Mouse (Mus musculus): ENCODE results near the gene Runx2.

DNA sequence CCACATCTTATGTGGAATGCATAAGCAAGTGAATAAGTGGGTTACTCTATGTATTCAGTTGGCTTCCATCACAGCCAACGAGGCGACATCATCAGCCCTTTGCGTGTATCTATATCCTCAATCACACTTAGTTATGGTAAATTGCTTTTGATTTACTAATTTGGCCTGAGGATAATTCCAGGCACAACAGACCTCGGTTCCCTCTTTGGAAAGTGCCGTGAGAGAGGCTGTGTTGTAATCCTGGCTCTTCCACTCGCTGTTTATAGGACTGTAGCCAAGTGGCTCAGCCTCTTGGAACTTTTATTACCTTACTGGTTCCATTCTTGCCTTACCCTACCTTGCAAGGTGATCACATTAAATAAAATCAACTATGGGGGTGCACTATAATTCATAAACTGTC is 229.8 kb downstream of the Runx2 start:
- TF ChIP-seq POLR2A (IDR thresholded peaks at IDR 0.05; ENCODE audit: control insufficient read depth in 1 of 2, insufficient read depth in 1 of 2, low read depth in 1 of 2, low read length in 2 of 2, poor library complexity in 1 of 2) (no peak), EP300 (IDR thresholded peaks at IDR 0.05; ENCODE audit: low read depth in 1 of 2, low read length in 2 of 2) (no peak), USF1 (IDR thresholded peaks at IDR 0.05; ENCODE audit: low read depth, low read length) (no peak), ZNF384 (IDR thresholded peaks at IDR 0.05; ENCODE audit: low read depth, low read length) (no peak), CTCF (IDR thresholded peaks at IDR 0.05 in 2 of 3, conservative IDR thresholded peaks at IDR 0.05 in 1 of 3; ENCODE audit: control insufficient read depth in 1 of 3, insufficient read depth in 1 of 3, low read depth in 2 of 3, low read length in 3 of 3, poor library complexity in 1 of 3, severe bottlenecking in 1 of 3) (no peak), HCFC1 (IDR thresholded peaks at IDR 0.05; ENCODE audit: low read depth, low read length) (no peak), E2F4 (IDR thresholded peaks at IDR 0.05; ENCODE audit: borderline replicate concordance, low read depth, low read length) (no peak), GATA1 (IDR thresholded peaks at IDR 0.05; ENCODE audit: low read depth, low read length) (no peak), MAX (IDR thresholded peaks at IDR 0.05; ENCODE audit: low read length) (no peak)
